Mouse (Mus musculus): ENCODE data around the gene Ice2.

DNA sequence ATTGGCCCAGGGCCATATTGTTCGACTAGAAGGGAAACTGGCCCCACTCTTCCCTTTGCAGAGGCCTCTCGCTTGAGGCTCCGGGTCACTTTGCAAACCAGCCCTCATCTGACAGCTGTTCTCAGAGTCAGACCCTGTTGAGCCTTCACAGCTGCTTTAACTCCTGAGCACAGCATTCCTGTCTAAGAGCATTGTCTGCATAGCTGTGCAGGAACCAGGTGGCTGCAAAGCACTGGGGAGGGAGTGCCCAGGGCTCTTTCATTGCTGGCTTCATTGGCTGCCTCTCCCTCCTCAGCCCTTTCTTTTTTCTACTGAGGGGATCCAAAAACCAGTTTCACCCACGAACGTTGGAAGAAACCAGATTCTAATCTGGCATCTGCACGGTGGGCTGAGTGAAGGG, 73.2 kb downstream of the Ice2 start:
- TF ChIP-seq CTCF (IDR thresholded peaks at IDR 0.05; ENCODE audit: extremely low read depth, insufficient read depth, low read length): no peak
- no peak for TF ChIP-seq POLR2A (IDR thresholded peaks at IDR 0.05; ENCODE audit: extremely low read depth, insufficient read depth, low read length)
